Mouse (Mus musculus) kidney, postnatal 4 days (tissue): ENCODE results near the gene Dcst1.

ENCODE experiments used
- DNase-seq, 2 experiments: peaks; one replicate each; pipeline ENCODE4 v3.0.0; 2021; ENCODE audit warnings: mixed read lengths in 2 of 2

Dcst1 gene

DNA sequence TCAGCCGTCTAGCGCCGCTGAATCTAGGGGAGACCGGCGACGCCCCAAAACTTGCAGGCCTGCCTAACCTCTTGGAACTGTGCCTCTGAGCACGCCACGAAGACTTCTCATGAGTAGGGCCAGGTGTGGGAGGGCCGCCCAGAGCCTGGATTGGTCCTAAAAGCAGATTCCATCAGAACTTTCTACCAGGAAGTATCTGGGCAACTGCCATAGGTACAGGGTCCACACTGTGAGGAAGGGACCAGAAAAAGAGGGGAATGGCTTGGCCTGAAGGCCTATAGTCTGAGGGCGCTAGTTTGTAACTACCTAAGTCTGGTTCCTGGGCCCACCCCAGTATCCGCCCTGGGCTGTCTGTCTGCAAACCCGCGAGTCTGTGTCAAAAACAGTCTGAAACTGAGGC, 33.5 kb downstream of the Dcst1 start:
- DNase-seq: no peak

DNA sequence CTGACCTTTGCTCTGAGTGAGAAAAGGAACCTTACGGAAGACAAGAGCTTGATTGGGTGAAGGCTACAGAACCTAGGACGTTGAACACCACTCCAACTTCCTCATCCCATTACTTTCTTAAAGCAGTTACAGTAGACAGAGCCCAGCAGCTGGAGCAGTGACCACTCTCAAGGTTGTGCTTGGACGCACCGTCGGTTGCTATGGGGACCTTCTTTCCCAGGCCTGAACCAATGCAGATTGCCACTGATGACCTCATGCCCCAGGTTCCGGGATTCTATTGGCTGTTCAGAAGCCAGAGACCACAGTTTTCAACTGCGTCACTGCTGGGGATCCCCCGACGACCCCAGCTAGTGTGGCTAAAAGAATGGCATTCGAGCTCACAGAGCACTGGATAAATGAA, 34.1 kb downstream of the Dcst1 start:
- peak; percentile 57 to 73 for DNase-seq

DNA sequence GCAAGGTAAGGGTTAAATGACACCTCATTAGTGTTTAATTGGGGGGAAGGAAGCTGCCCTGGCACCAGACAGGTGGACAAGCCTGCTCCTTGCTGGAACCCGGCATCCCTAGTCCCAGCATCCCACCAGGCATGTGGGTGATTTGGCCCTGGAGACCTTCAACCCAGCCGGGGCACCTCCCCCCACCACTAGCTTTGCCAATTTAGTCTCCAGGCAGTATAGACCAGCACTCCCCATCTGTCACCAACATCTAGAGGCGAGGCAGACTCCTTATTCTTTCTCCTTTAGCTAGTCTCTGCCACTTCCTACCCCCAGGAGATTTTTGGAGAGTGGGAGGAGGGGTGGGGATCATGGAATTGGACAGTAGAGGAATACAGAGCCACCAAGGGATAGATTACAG, 34.7 kb downstream of the Dcst1 start:
- DNase-seq: no peak

DNA sequence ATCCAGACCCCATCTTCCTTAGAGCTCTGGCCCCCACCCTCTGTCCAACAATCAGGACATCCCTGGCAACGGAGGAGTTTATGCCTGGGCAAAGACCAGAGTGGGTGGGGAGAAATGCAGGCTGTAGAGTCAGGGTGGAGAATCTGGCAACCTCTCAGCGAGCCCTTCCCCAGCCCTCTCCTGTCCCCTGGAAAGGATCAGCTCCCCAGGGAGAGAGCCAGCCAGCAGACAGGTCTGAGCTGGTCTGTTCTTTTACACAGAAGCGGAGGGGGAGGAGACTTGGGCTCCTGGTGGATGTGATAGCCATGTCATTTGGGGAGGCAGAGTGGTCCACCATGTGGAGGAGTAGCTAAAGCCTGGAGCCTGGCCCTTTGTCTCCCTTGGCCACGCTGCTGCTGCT, 36.4 kb downstream of the Dcst1 start:
- peak in 1 of 2 experiments; percentile 18 for DNase-seq

DNA sequence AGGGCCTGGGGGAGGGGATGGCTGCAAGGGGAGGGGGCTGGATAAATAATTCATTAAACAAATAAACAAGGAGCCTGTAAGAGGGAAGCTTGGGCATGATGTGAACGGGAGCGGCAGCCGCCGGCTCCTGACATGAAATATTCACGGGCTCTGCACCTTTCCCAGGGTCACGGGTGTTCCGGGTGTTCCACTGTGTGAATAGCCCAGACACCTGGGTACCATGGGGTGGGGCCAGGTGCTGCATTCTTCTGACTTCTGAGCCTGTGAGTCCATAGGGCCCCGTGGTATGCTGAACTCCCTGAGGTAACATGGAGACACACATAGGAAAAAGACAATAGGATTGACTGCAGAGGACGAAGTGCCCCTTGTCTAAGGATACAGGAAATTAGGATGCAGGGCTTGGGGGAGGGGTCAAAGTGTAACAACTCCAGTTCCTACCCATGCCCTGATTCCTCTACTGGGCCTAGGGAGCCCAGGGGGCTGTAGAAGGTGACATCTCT, 37.6 kb downstream of the Dcst1 start:
- peak in 1 of 2 experiments; percentile 37 for DNase-seq

DNA sequence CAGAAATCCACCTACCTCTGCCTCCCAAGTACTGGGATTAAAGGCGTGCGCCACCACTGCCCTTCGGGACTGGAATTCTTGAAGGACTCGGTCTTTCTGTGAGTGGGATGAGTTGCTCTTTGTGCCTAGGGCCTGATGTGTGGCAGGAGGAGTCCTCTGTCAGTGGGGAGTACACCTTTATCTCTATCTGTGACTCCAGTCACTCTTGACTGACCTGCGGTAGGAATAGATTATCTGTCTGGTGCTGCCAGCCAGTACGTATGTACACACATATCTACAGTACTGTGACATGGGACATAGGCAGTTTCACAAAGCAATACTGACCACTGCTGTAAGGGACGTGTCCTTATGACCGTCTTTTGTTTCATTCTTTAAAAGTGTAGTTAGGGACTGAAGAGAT, 39.2 kb downstream of the Dcst1 start:
- DNase-seq: no peak

DNA sequence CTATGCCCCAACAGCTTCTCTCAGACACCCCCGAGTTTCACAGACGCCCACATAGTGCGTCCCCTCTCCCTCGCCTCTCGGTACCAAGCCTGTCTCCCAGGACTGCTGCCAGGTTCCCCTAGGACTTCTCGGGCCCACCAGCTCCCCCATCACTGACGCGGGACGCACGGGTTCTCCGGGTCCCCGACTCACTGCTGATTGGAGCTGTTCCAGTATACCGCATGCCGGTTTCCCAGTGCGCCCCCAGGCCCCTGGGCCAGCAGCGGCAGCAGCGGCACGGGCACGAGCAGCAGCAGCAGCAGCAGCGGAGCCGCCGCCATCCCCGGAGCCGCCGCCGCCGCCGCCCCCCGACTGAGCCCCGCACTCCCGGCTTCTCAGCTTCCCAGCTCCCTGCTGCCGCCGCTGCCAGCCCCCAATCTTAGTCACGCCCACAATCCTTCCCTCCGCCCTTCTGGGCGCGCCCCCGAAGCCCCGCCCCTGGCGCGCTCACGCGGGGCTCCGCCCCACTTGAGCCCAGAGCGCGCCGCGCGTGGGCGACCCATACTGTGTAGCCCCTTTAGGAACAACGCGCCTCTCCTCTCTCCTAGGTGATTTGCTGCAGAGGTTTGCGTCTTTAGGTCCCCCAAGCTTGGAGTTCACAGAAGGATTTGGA, 42.4 kb downstream of the Dcst1 start, which contains the start of gene Efna3:
TSS of gene Efna3 (minus strand) at position 452 of the 652 bp plus-strand sequence.
- peak; percentile 82 to 87 for DNase-seq

DNA sequence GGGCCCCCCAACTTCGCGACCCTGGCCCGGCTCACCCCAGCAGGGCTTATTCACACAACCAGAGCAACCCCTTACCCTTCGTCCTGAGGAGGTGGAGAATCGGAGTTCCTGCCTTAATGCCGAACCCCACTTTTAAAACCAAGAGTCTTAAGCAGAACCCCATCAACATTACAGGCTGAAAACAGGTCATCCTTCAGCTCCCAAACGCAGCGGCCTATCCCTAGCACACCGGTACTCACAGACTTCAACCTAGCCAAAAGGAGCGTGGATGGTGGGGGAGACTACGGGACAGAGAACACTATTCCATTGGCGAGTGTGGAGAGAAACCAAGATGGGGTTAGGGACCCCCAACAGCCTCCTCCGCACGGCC, 42.9 kb downstream of the Dcst1 start:
- DNase-seq: no peak

DNA sequence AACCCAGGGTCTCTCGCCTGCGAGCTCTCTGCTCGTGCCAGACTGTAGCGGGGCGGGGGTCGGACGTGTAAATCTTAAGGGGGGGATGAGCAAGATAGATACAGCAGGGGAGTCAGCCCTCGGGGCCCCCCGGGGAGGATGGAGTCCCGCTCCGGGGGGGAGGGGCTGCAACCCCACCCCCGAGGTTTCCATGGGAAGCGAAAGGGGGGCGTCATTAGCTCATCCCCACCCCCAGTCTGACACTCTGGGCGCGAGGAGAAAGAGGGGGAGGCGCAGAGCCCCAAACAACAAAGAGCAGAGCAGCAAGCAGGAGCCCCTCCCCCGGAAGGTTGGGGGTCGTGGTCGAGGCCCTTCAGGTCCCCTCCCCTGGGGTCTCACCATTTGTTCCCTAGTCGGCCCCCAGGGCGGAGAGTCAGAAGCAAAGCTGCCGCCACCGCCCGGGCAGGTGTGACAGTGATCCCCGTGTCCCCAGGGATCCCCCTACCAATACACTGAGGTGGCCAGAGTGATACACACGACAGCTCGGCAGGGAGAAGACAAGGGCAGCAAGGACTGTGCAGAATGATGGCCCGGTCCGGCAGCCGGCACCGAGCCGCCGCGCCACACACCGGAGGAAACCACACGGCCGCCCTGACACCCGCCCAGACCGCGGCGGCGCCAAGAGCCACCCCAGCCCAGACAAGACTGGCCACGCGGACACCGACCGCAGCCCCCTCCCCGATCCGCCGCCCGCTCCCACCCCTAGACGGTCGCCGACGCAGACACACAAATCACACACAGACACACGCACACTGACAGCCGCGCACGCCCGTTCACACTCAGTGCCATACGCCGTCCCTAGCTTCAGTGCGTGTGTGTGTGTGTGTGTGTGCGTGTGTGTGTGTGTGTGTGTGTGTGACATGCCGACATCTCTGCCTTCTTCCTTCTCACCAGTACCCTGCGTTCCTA, 43.6 kb downstream of the Dcst1 start:
- DNase-seq: peak; percentile 35 to 54

DNA sequence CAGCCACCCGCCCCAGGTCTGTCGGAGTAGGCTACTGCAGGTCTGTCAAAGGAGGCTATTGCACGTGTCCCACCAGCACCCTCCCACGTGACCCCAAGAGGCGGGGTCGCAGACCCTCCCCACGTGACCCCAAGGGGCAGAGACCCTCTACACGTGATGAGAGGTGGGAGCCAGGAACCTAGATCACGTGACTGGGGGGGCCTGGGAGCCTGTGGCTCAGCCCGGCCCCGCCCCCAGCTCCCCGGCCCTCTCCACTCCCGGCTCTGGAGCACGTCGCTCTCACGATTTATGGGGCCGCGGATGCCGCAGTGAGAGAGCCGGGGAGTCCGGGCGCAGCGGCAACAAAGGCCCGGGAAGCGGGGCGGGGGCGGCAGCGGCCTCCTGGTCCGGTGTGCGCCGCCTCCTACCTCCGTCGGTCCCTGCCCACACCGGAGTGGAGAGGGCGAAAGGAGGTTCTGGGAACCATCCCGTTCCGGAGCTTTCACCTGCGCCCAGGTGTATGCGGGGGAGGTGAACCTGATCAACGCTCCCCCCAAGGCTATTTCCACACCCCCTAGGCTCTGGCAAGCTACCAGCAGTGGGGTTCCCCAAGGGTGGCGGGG, 44.4 kb downstream of the Dcst1 start:
- peak; percentile 72 to 81 for DNase-seq

DNA sequence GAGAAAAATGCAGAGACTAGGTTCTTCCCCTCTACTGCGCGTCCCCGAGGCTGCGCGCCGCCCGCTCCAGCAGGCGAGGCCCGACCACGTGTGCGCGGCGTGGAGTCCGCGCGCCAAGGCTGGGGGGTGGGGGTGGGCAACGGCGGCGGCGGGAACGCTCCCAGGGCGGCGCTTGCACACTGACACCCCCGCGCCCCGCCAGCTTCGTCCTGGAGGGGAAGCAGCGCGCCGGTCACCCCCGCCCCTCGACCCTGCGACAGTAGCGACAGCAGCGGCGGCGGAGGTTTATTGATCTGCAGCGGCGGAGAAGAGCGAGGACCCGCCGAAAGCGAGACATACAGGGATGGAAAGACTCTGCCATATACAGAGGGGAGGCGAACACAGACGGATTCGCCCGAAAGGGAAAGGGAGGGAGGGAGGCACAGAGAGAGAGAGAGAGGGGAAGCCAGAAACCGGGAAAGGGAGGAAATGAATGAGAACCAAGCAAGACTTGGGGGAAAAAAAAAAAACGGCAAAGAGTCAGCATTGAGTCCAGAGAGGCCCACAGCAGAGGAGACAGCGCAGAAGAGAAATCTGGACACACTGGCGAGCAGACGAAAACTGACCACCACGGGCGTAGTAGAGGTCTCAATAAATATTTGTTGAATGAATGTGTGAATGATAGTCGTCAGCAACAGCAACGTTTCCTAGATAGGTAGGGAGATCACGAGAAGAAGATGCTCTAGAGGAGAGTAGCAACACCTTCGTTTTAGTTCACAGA, 45.3 kb downstream of the Dcst1 start:
- peak; percentile 50 to 64 for DNase-seq

DNA sequence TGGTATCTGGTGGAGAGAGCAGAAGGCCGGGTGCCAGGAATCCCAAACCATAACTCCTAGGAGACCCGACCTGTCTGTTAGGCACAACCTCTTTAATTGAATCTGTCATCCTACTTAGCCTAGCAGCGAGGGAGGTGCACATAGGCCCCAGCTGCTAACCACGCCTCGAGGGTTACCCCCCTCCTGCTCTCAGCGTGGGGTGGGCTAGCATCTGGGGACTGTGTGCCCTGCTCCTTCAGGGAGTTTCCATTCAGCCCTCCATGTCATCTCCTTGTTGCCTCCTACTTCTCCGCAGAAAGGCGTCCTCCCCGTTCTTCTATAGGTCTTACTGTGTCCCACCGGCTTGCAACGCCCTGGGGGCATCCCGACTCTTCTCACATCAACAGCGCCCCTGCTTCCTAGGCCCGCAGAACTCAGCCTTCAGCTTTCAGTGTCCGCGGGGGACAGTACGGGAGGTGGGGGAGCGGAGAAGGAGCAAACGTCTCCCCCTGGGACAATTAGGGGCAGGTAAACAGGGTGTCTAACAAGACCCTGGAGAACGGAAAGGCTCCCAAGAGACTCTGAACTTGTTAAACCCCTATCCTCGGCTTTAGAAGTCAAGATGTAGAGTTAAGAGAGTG, 46.0 kb downstream of the Dcst1 start:
- DNase-seq: peak in 1 of 2 experiments; percentile 33

DNA sequence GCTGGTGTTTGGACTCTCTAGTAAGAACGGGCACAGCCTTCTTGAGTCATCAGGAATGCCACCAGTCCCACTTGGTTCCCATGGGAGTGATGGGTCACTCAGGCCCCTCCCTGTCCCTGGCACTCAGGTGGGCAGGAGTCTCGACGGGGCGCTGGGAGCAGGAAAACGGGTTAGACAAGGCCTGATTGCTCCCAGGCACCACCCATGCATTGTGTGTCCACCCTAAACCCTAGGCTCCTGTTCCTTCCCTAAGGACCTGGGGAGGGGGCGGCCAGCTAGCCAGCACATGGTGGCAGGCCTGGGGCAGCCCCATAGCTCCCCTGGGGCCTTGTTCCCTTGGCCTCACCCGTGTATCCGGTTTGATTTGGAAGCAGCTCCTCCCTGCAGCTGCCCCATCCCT, 46.7 kb downstream of the Dcst1 start:
- no peak for DNase-seq

DNA sequence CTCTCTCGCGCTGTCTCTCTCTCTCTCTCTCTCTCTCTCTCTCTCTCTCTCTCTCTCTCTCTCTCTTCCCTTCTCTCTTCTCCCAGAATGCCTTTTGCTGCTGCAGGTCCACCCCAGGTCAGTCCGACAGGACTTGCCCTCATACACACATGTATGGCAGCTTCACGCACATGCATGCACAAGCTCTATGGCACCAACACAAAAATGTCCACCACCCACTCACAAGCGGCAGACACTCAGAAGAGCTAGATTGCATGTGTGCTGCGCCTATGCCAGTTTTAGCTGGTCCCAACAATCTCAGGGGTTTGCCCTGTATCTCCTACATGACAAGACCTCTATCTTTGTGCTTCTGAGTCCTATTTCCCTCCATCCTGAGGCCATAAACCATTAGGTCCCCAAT, 47.8 kb downstream of the Dcst1 start:
- no peak for DNase-seq

DNA sequence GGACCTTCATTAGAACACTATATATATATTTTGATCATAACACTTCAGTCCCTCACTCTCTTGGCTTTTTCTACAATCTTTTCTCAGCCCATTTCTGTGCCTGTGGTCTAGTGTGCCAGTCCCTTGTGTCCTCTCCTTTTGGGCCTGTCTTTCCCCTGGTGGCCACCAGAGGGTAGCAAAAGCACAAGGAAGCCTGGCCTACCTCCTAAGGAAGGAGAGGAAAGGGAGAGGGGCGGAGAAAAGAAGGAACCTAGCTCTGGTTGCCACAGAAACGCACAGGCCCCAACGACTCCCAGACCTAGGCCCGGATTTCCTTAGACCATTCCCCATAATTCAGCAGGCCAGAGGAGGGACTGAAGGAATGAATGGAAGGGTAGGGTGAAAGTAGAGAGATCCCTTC, 48.2 kb downstream of the Dcst1 start:
- DNase-seq: peak; percentile 92 to 93

DNA sequence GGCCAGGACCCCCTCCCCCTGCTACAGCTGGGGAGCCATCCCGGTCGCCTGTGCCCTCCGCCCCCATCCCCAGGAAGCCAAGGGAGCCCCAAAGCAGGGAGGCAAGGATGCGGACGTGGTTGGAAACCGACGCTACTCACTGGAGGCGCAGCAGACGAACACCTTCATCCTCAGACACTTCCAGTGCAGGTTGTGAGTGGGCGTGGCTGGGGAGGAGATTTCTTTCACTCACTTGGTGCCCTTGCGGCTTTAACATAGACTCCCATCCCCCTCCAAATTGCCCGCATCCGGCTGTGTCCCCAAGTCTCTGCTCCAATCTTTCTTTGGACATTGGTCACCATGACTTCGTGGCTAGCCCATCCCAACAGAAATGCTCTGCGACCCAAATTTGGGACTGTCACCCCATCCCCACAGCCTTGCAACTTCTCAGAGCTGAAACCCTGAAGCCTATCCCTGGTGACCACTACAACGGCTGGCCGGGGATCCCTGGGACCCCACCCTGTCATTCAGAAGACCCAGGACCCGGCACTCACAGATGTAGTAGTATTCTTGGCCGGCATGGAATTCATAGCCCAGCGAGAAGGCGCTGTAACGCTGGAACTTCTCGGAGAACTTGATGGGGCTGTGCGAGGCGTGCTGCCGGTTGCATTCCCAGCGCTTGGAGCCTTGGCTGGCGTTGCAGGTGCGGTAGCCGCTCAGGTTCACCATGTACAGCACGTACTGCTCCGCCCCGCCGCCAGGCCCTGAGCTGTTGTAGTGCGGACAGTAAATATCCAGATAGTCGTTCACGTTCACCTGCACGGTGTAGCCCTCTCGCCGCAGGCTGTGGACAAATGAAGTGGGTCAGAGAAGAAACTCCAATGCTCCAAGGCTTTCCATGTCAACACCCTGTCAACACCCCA, 48.9 kb downstream of the Dcst1 start:
- DNase-seq: peak; percentile 47 to 57

DNA sequence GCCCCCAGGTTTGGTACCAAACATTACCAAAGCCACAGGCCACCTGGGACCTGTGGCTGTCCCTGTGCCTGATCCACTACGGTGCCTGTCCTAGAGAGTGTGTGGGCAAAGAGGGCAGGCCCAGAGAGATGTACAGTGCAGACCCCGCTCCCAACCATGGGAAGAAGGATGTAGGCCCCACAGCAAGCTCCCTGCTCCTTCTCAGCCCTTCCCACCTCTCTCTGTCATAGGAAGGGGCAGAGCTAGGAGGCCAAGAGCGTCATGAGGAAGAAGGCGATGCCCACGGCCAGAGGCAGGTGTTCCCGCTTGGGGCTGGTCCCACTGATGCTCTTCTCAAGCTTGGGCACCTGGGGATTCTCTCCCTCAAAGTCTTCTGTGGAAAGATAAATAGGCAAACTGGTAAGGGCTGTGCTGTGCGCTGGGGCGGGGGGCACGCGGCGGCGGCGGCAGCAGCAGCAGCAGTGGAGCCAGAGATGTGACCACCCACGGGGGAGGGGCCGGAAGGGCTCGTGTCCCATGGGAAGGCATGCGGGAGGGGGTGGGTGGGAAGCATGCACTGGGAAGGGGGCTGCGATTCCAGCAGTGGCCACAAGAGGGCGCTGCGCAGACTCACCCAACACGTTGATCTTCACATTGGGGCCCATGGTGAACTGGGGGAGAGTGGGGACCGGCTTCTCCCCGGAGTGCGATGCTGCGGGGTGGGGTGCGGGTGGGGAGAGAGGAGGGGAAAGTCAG, 49.7 kb downstream of the Dcst1 start:
- peak; percentile 93 to 94 for DNase-seq

DNA sequence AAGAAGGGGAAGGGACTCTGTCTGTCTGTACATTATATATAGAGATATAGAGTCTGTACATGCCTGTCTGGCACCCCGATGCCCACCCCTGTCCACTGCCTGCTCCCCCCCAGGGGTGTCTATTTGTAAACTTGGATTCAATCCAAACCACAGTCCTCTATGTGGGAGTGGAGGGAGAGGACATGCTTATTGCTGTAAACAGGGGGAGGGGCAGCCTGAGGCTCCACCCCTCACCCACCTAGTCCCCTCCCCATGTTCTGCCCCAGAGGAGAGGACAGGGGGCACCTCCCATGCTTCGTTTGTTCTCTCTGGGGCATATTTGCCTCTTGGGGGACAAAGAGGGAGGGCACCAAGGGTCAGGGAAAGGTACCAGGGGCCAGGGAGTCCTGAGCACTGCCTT, 50.3 kb downstream of the Dcst1 start:
- DNase-seq: peak in 1 of 2 experiments; percentile 45

DNA sequence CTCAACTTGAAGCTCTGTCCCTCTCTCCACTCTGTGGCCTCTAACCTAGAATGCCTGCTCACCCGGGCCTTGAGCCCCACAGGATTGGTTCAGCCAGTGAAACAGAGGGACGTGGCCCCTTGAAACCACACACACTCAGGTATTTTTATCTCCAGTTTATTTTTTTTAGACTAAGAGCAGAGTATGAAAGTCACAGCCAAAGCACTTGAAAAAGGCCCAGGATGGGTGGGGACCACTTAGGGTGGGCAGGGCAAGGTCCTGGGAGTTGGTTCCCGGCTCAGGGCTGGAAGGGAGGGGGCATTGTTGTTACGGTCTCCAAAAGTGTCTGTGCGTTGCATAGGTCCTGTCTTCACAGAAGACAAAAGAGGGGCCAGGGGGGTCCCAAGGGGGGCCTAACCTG, 50.7 kb downstream of the Dcst1 start:
- no peak for DNase-seq

DNA sequence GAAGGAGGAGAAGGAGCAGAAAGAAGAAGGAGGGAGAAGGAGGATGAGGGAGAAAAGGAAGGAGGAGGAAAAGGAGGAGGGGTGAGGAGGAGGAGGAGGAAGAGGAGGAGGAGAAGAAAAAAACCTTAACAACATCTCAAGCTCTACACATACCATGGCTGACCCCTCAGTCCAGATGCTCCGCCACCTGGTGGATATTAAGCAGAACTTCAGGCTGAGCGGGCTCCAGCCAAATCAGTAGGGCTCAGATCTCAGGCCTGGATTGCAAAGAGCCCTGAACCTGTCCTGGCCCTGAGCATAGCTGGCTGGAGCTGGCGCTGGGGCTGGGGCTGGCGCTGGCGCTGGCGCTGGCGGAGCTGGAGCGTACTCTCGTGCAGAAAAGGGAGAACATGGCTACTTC, 57.0 kb downstream of the Dcst1 start:
- peak; percentile 76 to 83 for DNase-seq
